Mouse (Mus musculus) myocyte (in vitro differentiated cells): ENCODE results near the gene Arrdc2.

ENCODE experiments used
- CEBPB ChIP-seq: IDR thresholded peaks from 2 replicates; pipeline ENCODE4 v1.6.1; 2011; ENCODE audit warnings: mild to moderate bottlenecking, moderate library complexity; ENCODE audit not compliant: poor library complexity, insufficient read depth, severe bottlenecking
- E2F4 ChIP-seq: IDR thresholded peaks from one replicate; pipeline ENCODE4 v1.6.1; 2011; ENCODE audit warnings: mild to moderate bottlenecking, control low read depth, moderate library complexity; ENCODE audit not compliant: insufficient read depth
- MYOG ChIP-seq, 3 experiments: IDR thresholded peaks; one replicate each; pipeline ENCODE4 v1.6.1; 2011; ENCODE audit warnings: control low read depth in 2 of 3, low read depth in 2 of 3, mild to moderate bottlenecking in 2 of 3; ENCODE audit not compliant: insufficient read length in 2 of 3, control insufficient read depth in 1 of 3, insufficient read depth in 1 of 3
- POLR2A ChIP-seq: IDR thresholded peaks from one replicate; pipeline ENCODE4 v1.6.1; 2011; ENCODE audit warnings: low read depth, mild to moderate bottlenecking, control low read depth, moderate library complexity; ENCODE audit not compliant: insufficient read length
- POLR2AphosphoS2 ChIP-seq: IDR thresholded peaks from one replicate; pipeline ENCODE4 v1.6.1; 2011; ENCODE audit warnings: low read depth, control low read depth; ENCODE audit not compliant: insufficient read length
- REST ChIP-seq: IDR thresholded peaks from one replicate; pipeline ENCODE4 v1.6.1; 2011; ENCODE audit warnings: mild to moderate bottlenecking, control low read depth, moderate library complexity; ENCODE audit not compliant: insufficient read depth, insufficient read length
- SRF ChIP-seq: IDR thresholded peaks from one replicate; pipeline ENCODE4 v1.6.1; 2011; ENCODE audit warnings: low read depth; ENCODE audit not compliant: control insufficient read depth, insufficient read length
- TCF12 ChIP-seq: IDR thresholded peaks from one replicate; pipeline ENCODE4 v1.6.1; 2011; ENCODE audit warnings: mild to moderate bottlenecking, control low read depth; ENCODE audit not compliant: poor library complexity, insufficient read depth, severe bottlenecking
- TCF3 ChIP-seq: IDR thresholded peaks from one replicate; pipeline ENCODE4 v1.6.1; 2011; ENCODE audit warnings: low read depth, control low read depth; ENCODE audit not compliant: insufficient read length
- USF1 ChIP-seq: IDR thresholded peaks from one replicate; pipeline ENCODE4 v1.6.1; 2011; ENCODE audit warnings: low read depth, mild to moderate bottlenecking, control low read depth, moderate library complexity

DNA sequence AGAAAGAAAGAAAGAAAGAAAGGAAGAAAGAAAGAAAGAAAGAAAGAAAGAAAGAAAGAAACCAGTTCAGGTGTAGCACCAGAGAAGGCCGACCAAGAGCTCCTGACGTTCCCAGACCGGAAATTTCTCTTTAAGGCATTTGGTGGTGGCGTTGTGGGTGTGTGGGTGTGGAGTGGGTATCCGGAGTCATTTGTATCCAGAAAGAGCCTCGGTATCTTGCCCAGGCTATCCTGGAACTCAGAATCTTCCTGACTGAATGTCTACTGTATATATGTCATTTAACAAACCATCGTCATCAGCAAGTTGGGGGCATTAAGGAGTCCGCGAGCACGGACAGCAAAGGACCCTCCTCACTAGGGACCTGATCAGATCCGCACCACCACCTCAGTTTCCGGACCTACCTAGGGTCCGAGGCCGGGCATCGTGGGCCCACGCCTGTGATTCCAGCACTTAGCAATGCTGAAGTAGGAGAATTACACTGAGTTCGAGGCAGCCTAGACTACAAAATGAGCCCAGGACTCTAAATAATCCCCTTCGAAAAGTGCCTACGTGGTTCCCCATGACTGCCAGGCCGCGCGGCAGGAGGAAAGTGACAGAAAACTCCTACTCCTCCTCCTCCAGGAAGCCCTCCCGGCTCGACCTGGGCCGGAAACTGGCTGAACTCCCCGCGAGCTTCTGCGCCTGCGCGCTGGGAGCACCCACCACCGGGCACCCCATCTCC lies 33.3 kb upstream of the Arrdc2 start:
- no peak for TF ChIP-seq POLR2A
- TF ChIP-seq TCF3 = no peak
- no peak for TF ChIP-seq MYOG (IDR thresholded peaks at IDR 0.05; ENCODE audit: control insufficient read depth in 1 of 3, insufficient read depth in 1 of 3, insufficient read length in 2 of 3, low read depth in 2 of 3)
- TF ChIP-seq E2F4 = no peak
- no peak for TF ChIP-seq POLR2AphosphoS2
- TF ChIP-seq TCF12 = no peak
- no peak for TF ChIP-seq REST
- no peak for TF ChIP-seq CEBPB
- no peak for TF ChIP-seq SRF
- no peak for TF ChIP-seq USF1
